In the genomic region with DNA sequence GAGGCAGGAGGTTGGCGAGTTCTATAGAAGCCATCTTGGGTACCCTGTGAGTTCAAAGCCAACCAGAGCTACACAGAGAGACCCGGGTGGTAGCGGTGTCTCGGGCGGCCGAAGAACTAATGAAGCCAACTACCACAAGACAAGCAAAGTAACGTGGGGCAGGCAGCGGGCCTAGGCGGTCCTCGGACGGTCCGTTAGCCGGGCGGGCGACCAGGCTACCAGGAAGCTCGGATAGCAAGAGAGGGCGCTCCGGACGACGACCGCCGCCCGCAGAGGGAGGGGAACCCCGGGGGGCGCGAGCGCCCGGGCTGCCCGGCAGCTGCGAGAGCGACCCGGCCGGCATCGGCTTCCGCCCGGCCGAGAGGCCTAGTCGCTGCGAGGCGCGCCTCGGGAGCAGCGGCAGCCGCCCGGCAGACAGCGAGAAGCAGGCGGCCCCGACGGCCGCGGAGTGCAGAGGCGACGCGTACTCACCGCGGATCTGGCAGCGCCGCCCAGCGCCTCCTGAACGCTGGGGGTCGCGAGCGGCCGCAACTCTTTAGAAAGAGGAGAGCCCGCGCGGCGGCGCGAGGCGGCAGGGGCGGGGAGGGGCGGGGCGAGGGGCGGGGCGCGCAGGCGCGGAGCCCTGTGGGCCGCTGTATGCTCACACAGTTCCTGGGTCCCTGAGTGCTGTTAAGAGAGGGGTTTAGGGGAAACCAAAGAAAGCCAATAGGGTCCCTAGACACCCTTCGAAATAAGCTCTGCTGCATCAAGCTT, we compare ENCODE assay signal across 8 mouse cellular contexts. TPM values are rescaled to one million over a fixed set of nuclear protein-coding genes. Genes with fewer than 3 reads are reported as not detected.
DNase-seq lines count a peak whose midpoint lies in the region; ATAC-seq lines count a peak whose summit lies in the region.

Gene Uimc1 (minus strand): TSS at position 575 of the 753 bp plus-strand sequence.

- H3K4me3 ChIP-seq in hindbrain, embryonic 10.5 days = peak within 1 kb of the TSS; percentile 90

- peak; percentile 89 for DNase-seq in R1 (ENCODE audit: low read depth, low spot score)
- DNase-seq in cerebellum, adult 9-10 months = peak; percentile 68
- peak; percentile 91 for DNase-seq in hindbrain, embryonic 10.5 days (ENCODE audit: low spot score)
- peak; percentile 80 to 82 for DNase-seq in layer of hippocampus, postnatal 14 days (ENCODE audit: low spot score in 2 of 2)
- peak; percentile 86 for DNase-seq in lung, postnatal 36 days
- DNase-seq in retina, embryonic 14.5 days (ENCODE audit: low spot score) = peak; percentile 92
- DNase-seq in thymus, postnatal 36 days = peak; percentile 87 to 91

- H3K4me1 ChIP-seq in hindbrain, embryonic 10.5 days (replicated peaks) = peaks cover 11% of the 10 kb centered on the region

- no peaks in the 10 kb centered on the region for H3K36me3 ChIP-seq in hindbrain, embryonic 10.5 days

- peak within 1 kb of the TSS; percentile 96 for H3K27ac ChIP-seq in hindbrain, embryonic 10.5 days

- WGBS in hindbrain, embryonic 10.5 days = under 1% methylated on average over 81 of the region's 81 CpGs

- no peaks in the 10 kb centered on the region for H3K27me3 ChIP-seq in hindbrain, embryonic 10.5 days (ENCODE audit: insufficient read depth, poor library complexity, severe bottlenecking)

- peaks cover 3% of the 10 kb centered on the region; the same call in 1 of the 2 replicates for H3K9me3 ChIP-seq in hindbrain, embryonic 10.5 days

- ATAC-seq in frontal cortex, adult (ENCODE audit: low TSS enrichment) = peak; percentile 83

RNA-seq across cellular contexts. Expression of gene Uimc1, which starts in this region (rescaled TPM):
- 18.6 and 22.6 TPM in 2 replicates for polyA plus RNA-seq in hindbrain, embryonic 10.5 days (2016; fragmentation: Nextera tagmentation; extraction: Ambion mirVana)
- 10 to 100 TPM; 18.8 to 19.7 TPM for total RNA-seq in layer of hippocampus, postnatal 14 days (2021)

Comparison
In these comparisons a context has a peak if more than half of its experiments do, and no peak if none do; other contexts are left out.
1. Peak in every context shown above with its lines: DNase-seq, ATAC-seq, H3K4me3 ChIP-seq and H3K27ac ChIP-seq.